Mouse (Mus musculus): Measurements from ENCODE around the gene Arhgap9.

Gene Arhgap9

GRCm38 (mm10) chr10:127321621-127322020, at the start of gene Arhgap9:
Arhgap9 (plus strand) TSS chr10:127321964.
- DNase-seq (ENCODE audit: low spot score), result no peak

DNA sequence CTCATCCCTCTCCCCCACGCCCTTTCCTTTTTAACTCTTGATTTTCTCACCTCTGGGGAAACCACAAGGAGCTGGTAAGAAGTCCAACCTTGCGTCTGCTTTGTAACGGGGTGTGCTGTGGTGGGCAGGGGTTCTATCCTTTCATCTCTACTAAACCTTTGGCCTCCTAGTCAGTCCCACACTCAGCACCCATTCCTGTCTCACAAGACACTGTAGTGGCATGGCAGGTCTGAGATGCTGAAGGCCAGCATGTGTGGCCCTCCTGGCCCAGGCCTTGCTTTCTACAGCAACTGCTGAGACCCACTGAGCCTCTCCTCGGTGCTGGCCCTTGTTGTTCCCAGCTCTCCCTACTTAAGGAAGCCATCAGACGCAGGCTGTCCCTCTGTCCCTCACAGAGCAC, 49.4 kb upstream of the Arhgap9 start:
- DNase-seq (ENCODE audit: low spot score), result no peak

GRCm38 (mm10) chr10:127274261-127275022, 47.3 kb upstream of the Arhgap9 start:
- DNase-seq (ENCODE audit: low spot score), result no peak

GRCm38 (mm10) chr10:127279730-127280129, 42.0 kb upstream of the Arhgap9 start:
- DNase-seq (ENCODE audit: low spot score), result no peak

GRCm38 (mm10) chr10:127281316-127281715, 40.4 kb upstream of the Arhgap9 start:
- DNase-seq (ENCODE audit: low spot score), result no peak

GRCm38 (mm10) chr10:127282620-127283215, 39.0 kb upstream of the Arhgap9 start:
- DNase-seq (ENCODE audit: low spot score), result no peak

DNA sequence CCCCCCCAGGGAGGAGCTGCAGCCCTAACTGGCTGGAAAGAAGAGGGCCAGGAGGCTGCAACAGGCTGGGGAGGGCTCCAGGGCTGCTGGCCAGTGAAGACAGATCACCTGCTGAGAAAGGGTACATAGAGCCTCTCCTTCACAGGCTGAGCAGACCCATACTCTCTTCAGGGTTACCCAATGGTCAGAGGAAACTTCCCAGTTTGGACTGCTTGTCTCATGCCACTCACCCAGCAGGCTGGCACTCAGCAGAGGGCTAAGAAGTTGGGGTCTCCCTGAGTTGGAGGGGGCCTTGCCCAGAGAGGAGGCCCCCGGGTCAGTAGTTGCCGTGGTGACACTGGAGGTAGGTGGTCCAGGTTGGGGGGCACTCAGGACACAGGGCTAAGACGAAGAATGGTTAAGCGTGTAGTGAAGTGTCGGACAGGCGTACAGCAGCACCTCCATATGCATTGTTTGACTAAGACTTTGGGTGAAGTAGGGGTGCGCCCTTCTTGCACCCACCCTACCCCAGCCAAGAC, 37.6 kb upstream of the Arhgap9 start:
- no peak for DNase-seq (ENCODE audit: low spot score)

GRCm38 (mm10) chr10:127284724-127285500, 36.9 kb upstream of the Arhgap9 start:
- DNase-seq (ENCODE audit: low spot score), result no peak

DNA sequence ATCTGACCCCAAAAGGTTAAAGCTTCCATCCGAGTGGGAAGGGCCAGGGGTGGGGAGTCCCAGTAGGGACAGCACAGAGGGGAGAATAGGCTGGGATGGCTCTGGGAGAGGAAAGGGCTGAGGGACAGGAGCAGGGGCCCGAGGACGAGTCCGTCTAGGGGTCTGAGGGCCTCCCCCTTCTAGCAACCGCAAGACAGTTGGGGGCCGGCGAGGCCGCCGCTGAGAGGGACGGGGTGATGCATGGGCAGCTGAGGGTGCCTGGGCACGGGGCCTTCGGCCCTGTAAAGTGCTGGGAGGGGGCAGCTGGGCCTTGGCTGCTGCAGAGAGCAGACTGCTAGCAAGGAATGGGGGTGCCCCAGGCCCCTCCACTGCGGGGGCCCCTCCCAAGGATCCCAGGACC, 36.1 kb upstream of the Arhgap9 start:
- DNase-seq (ENCODE audit: low spot score), result no peak

GRCm38 (mm10) chr10:127286194-127286593, 35.6 kb upstream of the Arhgap9 start:
- no peak for DNase-seq (ENCODE audit: low spot score)

- no peak for DNase-seq (ENCODE audit: low spot score)
Observed at GRCm38 (mm10) chr10:127286730-127287129, 35.0 kb upstream of the Arhgap9 start.

GRCm38 (mm10) chr10:127287271-127287935, 34.4 kb upstream of the Arhgap9 start:
- no peak for DNase-seq (ENCODE audit: low spot score)

DNA sequence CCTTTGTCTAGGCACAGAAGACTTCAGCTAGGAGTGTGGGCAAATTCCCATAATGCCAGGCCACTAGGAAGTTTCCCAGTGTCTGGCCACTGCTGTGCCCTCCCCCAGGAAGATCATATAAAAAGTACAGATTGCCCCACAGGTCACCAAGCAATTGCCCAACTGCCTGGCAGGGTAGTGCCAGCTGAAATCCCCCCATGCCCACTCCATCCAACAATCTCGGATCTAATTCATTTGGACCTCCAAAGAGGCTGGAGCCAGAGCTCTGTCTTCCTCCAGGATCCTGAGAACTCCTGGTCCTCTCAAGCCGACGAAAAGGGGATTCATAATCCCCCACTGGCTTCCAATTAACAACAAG, 33.8 kb upstream of the Arhgap9 start:
- no peak for DNase-seq (ENCODE audit: low spot score)

DNA sequence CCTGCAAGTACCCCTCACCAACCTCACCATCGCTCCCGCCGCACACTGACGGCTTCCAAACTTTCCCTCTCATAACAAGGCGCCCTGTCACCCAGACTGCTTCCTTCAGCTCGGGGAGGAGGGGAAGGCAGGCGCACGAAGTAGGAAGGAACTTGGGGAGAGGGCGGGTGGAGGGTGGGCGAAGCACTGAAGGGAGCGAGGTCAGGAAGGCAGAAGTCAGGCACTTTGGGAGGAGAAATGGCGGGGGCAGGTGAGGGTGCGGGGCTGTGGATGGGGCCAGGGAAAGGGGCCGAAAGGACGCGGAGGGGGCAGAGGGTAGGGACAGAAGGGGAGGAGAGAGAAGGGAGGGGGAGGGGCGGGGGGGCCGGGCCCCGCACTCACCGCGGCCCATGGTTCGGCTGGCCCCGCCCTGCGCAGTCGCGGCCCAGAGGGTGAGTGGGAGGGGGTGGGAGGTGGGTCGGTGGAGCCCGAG, 33.4 kb upstream of the Arhgap9 start:
- no peak for DNase-seq (ENCODE audit: low spot score)

- peak; percentile 84 for DNase-seq (ENCODE audit: low spot score)
Observed at GRCm38 (mm10) chr10:127288800-127289572, 32.8 kb upstream of the Arhgap9 start, which contains the start of gene Mbd6. Mbd6 (minus strand) TSS chr10:127289018.

- DNase-seq (ENCODE audit: low spot score), result peak; percentile 78
Observed at GRCm38 (mm10) chr10:127289573-127290191, 32.1 kb upstream of the Arhgap9 start.

- peak; percentile 100 for DNase-seq (ENCODE audit: low spot score)
Observed at GRCm38 (mm10) chr10:127290307-127290929, 31.3 kb upstream of the Arhgap9 start.

- peak; percentile 70 for DNase-seq (ENCODE audit: low spot score)
Observed at GRCm38 (mm10) chr10:127290930-127291880, 30.6 kb upstream of the Arhgap9 start.

Data from c-Kit-positive CD71-positive TER-119-positive erythroid progenitor cells, embryonic 14.5 days (primary cell).